Mouse (Mus musculus): Measurements from ENCODE around the gene Cntnap5b. TPM values are rescaled to one million over a fixed set of nuclear protein-coding genes. Genes with fewer than 3 reads are reported as not detected.
"Not testable (repeated sequence)": the region's sequence is repeated elsewhere in the genome, so short reads cannot be mapped to it uniquely, and the experiment has no call there.

Gene Cntnap5b
- polyA plus RNA-seq (2016; fragmentation: Nextera tagmentation; extraction: Ambion mirVana): not detected in 2 replicates

DNA sequence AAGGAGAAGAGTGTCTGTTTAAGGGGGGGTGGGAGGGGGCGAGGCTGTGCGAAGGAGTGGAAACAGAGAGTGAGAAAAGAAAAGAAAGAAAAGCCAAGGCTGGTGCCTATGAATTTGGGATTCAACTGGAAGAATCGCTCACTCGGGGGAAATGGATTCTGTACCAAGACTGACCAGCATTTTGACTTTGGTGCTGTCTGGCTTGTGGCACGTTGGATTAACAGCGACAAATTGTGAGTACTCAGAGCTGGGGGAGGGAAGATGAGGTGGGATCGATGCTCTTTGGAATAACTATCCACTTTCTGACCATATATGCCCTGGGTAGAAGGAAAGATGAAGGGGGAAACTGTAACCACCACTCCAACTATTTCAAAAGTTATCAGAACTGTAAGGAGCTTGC lies at the start of gene Cntnap5b:
Gene Cntnap5b, plus strand, starts transcription at position 152 of the 400 bp plus-strand sequence.
- H3K4me3 ChIP-seq: peak within 1 kb of the TSS; percentile 31

GRCm38 (mm10) chr1:99759996-99760395 lies 12.6 kb upstream of the Cntnap5b start:
- H3K27me3 ChIP-seq (ENCODE audit: insufficient read depth, poor library complexity, severe bottlenecking): no peaks in the 10 kb centered on the region
- no peak overlapping the region for H3K27ac ChIP-seq
- no peak overlapping the region for H3K4me3 ChIP-seq
- H3K9me3 ChIP-seq: no peaks in the 10 kb centered on the region
- 78% methylated on average over 1 of the region's 1 CpGs for WGBS
- no peaks in the 10 kb centered on the region for H3K4me1 ChIP-seq
- no peaks in the 10 kb centered on the region for H3K36me3 ChIP-seq
- DNase-seq (ENCODE audit: low spot score): no peak

More for the DNA sequence above, at the start of gene Cntnap5b:
- H3K36me3 ChIP-seq: no peaks in the 10 kb centered on the region
- no peak within 1 kb of the TSS for H3K27ac ChIP-seq
- H3K27me3 ChIP-seq (ENCODE audit: insufficient read depth, poor library complexity, severe bottlenecking): no peaks in the 10 kb centered on the region
- H3K9me3 ChIP-seq: no peaks in the 10 kb centered on the region
- H3K4me1 ChIP-seq: no peaks in the 10 kb centered on the region
- 30% methylated on average over 7 of the region's 7 CpGs for WGBS
- DNase-seq (ENCODE audit: low spot score): no peak

- H3K9me3 ChIP-seq: no peaks in the 10 kb centered on the region
- H3K27ac ChIP-seq: no peak overlapping the region
- peak; percentile 89 for DNase-seq (ENCODE audit: low spot score)
- no peaks in the 10 kb centered on the region for H3K27me3 ChIP-seq (ENCODE audit: insufficient read depth, poor library complexity, severe bottlenecking)
- no peaks in the 10 kb centered on the region for H3K4me1 ChIP-seq
- H3K4me3 ChIP-seq: peak overlapping the region; percentile 31
- H3K36me3 ChIP-seq: no peaks in the 10 kb centered on the region
- WGBS: 2% methylated on average over 19 of the region's 19 CpGs
Observed at GRCm38 (mm10) chr1:99772183-99772582, 382 bp upstream of the Cntnap5b start.

DNA sequence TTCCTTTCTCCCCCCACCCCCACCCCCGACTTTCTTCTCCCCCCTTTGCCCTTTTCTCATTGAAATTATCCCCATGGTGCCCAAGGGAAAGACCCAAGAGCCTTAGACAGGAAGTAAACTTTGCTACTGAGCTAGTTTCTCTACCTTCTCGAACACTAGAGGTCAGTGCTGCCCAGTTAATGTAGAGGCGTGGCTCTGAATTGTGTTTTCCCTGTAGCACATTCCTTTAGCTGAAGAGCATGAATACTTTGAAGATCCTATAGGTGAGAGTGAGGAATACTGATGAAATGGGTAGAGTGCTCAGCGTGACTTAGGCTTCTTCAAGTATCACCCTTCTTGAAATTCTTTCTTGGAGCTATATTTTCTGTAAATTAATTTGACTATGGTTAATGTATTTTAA lies 1.6 kb downstream of the Cntnap5b start:
- no peak for DNase-seq (ENCODE audit: low spot score)
- WGBS: 19% methylated on average over 4 of the region's 4 CpGs
- H3K9me3 ChIP-seq: no peaks in the 10 kb centered on the region
- H3K36me3 ChIP-seq: no peaks in the 10 kb centered on the region
- no peak overlapping the region for H3K4me3 ChIP-seq
- H3K4me1 ChIP-seq: no peaks in the 10 kb centered on the region
- no peaks in the 10 kb centered on the region for H3K27me3 ChIP-seq (ENCODE audit: insufficient read depth, poor library complexity, severe bottlenecking)
- H3K27ac ChIP-seq: no peak overlapping the region

- 84% methylated on average over 6 of the region's 6 CpGs for WGBS
- Histone ChIP-seq H3K4me1 (no peaks in the 10 kb centered on the region), H3K9me3 (no peaks in the 10 kb centered on the region), H3K27ac (no peak overlapping the region), H3K36me3 (no peaks in the 10 kb centered on the region), H3K4me3 (no peak overlapping the region), H3K27me3 (ENCODE audit: insufficient read depth, poor library complexity, severe bottlenecking) (no peaks in the 10 kb centered on the region)
- no peak for DNase-seq (ENCODE audit: low spot score)
Observed at GRCm38 (mm10) chr1:99813334-99814110, 41.0 kb downstream of the Cntnap5b start.

DNA sequence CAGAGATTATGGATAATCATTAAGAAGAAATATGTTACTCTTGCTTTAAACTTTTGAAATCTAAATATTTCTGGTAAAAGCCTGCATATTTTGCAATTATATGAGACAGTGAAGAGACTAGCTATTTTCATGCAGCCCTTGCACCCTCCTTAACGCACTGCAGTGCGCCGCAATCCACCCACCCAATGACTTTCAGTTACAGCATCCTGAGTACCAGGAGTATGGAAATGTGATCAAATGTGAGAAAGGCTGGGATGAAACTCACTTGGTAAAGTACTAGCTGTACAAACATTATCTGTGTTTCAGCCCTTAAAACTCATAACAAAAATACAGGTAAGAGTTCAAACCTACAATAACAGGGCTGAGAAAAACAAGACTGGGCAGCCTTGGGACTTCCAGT lies 99.8 kb downstream of the Cntnap5b start:
- no peak overlapping the region for H3K27ac ChIP-seq
- no peak for DNase-seq (ENCODE audit: low spot score)
- H3K36me3 ChIP-seq: no peaks in the 10 kb centered on the region
- H3K4me3 ChIP-seq: no peak overlapping the region
- H3K4me1 ChIP-seq: no peaks in the 10 kb centered on the region
- H3K9me3 ChIP-seq: no peaks in the 10 kb centered on the region
- H3K27me3 ChIP-seq (ENCODE audit: insufficient read depth, poor library complexity, severe bottlenecking): no peaks in the 10 kb centered on the region
- WGBS: 93% methylated on average over 3 of the region's 3 CpGs

DNA sequence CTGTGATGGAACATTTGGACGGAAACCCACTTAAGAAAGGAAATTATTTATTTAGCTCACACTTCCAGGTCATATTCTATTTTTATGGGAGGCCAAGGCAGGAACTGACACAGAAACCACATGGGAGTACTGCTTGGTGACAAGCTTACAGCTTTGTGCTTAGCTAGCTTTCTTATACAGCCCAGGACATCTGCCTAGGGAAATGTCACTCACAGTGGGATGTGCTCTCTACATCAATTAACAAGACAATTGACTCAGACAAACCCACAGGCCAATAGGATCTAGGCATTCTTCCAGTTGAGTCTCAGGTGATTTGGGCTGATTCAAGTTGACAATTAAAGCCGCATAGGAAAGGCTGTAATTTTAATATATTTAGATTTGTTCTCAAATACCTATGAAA lies 135.2 kb downstream of the Cntnap5b start:
- no peaks in the 10 kb centered on the region for H3K9me3 ChIP-seq
- no peak overlapping the region for H3K4me3 ChIP-seq
- H3K27ac ChIP-seq: no peak overlapping the region
- H3K27me3 ChIP-seq (ENCODE audit: insufficient read depth, poor library complexity, severe bottlenecking): no peaks in the 10 kb centered on the region
- H3K36me3 ChIP-seq: no peaks in the 10 kb centered on the region
- no peaks in the 10 kb centered on the region for H3K4me1 ChIP-seq
- no peak for DNase-seq (ENCODE audit: low spot score)
- 75% methylated on average over 2 of the region's 2 CpGs for WGBS

DNA sequence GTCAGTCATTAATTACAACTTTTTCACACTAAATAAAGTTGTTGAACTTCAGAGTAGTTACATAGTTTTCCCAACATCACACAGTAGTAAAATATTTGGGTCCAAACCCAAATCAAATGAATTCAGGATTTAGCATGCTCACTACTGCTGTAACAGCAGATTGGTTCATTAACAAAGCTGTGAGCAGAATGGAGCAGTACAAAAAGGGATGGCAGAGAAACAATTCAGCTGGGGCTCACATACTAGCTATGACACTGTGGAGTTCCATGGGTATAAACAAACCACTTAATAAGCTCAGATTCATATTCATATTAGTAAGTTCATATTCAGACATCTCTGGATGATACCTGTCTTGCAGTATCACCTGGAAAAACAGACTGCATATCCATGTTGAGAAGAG lies 170.9 kb downstream of the Cntnap5b start:
- Histone ChIP-seq H3K36me3 (no peaks in the 10 kb centered on the region), H3K27me3 (ENCODE audit: insufficient read depth, poor library complexity, severe bottlenecking) (no peaks in the 10 kb centered on the region), H3K4me1 (no peaks in the 10 kb centered on the region), H3K27ac (no peak overlapping the region), H3K4me3 (no peak overlapping the region), H3K9me3 (no peaks in the 10 kb centered on the region)
- DNase-seq (ENCODE audit: low spot score): no peak

GRCm38 (mm10) chr1:99959428-99959987 lies 186.9 kb downstream of the Cntnap5b start:
- H3K4me3 ChIP-seq: no peak overlapping the region
- H3K9me3 ChIP-seq: no peaks in the 10 kb centered on the region
- H3K27me3 ChIP-seq (ENCODE audit: insufficient read depth, poor library complexity, severe bottlenecking): no peaks in the 10 kb centered on the region
- H3K27ac ChIP-seq: no peak overlapping the region
- WGBS: 34% methylated on average over 2 of the region's 2 CpGs
- no peaks in the 10 kb centered on the region for H3K36me3 ChIP-seq
- H3K4me1 ChIP-seq: no peaks in the 10 kb centered on the region
- no peak for DNase-seq (ENCODE audit: low spot score)

DNA sequence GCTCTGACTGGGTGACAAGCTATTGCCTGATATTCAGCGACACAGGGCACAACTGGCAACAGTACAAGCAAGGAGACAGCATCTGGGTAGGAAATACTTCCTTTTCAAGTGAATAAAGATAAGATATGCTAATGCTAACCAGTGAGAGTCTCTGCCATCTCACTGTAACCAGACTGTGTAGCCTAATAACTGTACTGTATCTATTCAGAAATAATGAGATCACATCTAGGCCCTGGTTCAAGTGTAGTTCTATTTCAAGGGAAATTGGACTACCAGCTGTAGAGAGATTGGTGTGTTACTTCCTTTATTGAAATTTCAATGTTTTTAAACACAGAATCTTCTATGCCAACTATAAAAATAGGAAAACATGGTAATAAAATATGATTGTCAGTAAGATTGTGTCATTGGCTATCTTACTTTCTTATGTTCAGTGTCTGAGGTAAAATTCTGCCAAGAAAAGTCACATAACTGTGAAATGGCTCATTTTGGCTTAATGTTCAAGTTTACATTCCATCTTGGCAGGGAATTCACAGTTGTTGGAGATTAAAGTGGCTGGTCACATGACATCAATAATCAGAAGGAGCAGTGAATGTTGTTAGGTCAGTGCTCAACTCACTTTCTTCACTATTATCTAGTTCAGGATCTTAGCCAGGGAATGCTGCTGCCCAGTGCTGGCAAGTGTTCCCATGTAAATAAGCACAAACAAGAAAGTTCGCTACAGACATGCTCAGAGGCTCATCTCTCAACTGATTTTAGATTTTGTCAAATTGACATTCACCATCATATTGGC lies 194.9 kb downstream of the Cntnap5b start:
- WGBS: 79% methylated on average over 2 of the region's 2 CpGs
- Histone ChIP-seq H3K27ac (no peak overlapping the region), H3K36me3 (no peaks in the 10 kb centered on the region), H3K27me3 (ENCODE audit: insufficient read depth, poor library complexity, severe bottlenecking) (no peaks in the 10 kb centered on the region), H3K4me3 (no peak overlapping the region), H3K9me3 (no peaks in the 10 kb centered on the region), H3K4me1 (no peaks in the 10 kb centered on the region)
- DNase-seq (ENCODE audit: low spot score): no peak

- H3K27ac ChIP-seq: no peak overlapping the region
- DNase-seq (ENCODE audit: low spot score): no peak
- no peaks in the 10 kb centered on the region for H3K9me3 ChIP-seq
- no peaks in the 10 kb centered on the region for H3K27me3 ChIP-seq (ENCODE audit: insufficient read depth, poor library complexity, severe bottlenecking)
- WGBS: 46% methylated on average over 4 of the region's 4 CpGs
- H3K36me3 ChIP-seq: no peaks in the 10 kb centered on the region
- H3K4me3 ChIP-seq: no peak overlapping the region
- no peaks in the 10 kb centered on the region for H3K4me1 ChIP-seq
Observed at GRCm38 (mm10) chr1:99970184-99971086, 197.9 kb downstream of the Cntnap5b start.

- not testable (repeated sequence) for DNase-seq (ENCODE audit: low spot score)
Observed at GRCm38 (mm10) chr1:100001226-100001625, 228.7 kb downstream of the Cntnap5b start.

More at GRCm38 (mm10) chr1:100001226-100001625, 228.7 kb downstream of the Cntnap5b start:
- not testable (repeated sequence) for H3K9me3 ChIP-seq; H3K4me3 ChIP-seq; H3K27ac ChIP-seq; H3K4me1 ChIP-seq; H3K27me3 ChIP-seq (ENCODE audit: insufficient read depth, poor library complexity, severe bottlenecking); H3K36me3 ChIP-seq
- WGBS: 84% methylated on average over 4 of the region's 4 CpGs
